Mouse (Mus musculus): Measurements from ENCODE around the gene Cryzl1. TPM values are rescaled to one million over a fixed set of nuclear protein-coding genes. Genes with fewer than 3 reads are reported as not detected.

Cryzl1 gene
- polyA plus RNA-seq (2012; rRNA removed) = 25.1 and 30.9 TPM in 2 replicates

DNA sequence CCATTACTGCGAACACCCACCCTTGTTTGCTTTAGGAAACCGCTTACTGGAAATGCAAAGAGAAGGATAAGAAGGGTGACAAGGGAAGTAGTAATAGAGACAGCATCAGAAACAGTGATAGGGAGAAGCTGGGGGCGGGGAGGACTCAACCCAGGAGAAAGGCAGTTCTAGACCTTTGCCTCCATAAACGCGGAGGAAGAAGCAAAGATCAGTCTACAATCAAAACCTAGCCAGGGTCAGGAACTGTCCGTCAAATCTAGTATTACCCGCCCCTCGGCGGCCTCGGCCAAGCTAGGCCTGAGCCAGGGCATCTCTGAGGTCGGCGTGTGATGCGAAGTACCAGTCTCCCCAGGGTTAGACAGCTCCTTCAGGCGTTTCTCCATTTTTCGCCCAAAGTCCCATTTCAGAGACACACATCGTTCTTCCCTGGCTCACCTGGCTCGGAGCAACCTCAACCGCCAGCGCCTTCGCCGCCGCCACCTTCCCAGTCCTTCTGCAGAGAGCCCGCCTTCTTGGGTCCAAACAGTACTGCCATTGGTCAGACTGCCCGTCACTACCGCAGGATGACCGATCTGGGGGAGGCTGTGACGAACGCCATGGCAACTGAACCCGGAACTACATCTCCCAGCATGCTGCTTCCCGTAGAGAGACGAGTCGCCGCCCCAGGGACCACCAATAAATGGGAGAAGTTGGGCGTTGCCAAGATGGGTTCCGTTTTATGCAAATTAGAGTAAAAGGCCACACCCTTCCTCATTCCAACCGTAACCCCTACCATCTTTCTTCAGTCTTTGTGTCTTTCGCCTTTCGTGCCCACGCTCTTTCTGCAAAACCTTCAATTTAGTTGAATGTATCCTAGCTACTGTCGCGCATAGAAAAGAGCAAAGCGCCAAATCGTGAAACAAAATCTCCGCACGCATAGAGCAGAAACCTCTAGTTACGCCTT, at the start of gene Cryzl1:
TSS of gene Cryzl1 (minus strand) at position 853 of the 943 bp plus-strand sequence.
- peak; percentile 97 for DNase-seq (ENCODE audit: low read depth)

DNA sequence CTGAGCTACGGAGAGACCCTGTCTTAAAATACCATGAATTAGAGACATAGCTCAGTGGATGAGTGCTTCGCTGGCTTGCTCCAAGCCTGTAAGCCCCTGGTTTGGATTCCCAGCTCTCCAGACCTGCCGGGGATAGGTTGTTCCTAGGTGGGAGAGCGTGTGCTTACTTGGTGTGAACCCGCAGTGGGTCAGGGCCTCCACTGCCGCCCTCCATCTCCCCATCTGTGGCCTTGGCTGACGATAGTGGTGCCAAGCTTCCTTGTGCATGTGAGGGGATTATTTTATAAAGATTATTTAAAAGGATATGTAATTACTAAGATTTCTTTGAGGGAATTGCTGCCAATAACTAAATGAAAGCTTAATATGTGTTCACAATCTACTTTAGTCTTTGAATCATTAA, 43.8 kb upstream of the Cryzl1 start:
- no peak for DNase-seq (ENCODE audit: low read depth)

DNA sequence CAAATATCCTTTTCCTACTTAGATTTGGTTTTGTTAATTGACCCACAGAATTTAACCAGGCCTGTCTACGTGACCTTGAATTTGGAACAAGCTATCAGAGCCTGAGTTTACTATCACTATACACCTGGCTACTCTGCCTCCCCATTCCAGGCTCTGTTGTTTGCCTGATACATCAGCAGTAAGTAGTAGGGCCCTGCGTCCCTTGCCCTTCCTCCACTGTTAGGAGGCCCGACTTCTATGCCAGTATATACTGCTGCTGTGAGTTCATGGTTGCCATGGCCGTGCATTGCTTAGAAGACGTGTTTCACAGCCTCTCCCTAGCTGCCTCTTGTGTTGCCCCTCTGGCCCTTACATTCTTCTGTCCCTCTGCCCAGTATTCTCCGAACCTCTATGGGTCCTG, 42.6 kb upstream of the Cryzl1 start:
- no peak for DNase-seq (ENCODE audit: low read depth)

DNA sequence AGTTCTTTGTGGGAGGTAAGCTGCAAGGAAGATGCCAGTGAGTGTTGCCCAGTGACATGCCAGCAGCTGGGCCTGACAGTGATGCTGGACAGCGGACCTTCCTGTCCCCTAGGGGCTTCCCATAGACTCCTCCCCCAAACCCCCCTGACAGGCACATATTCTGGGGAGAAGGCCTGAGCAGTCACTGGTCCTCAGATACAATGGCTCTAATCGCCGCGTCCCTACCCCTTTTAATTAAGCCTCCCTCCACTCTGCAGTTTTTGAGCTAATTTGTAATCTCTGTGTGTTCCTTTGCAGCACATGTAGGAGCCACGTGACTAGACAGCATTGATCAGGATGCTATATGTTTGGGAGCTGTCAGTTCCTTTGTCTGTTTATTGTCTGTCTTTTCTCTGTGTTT, 41.9 kb upstream of the Cryzl1 start:
- no peak for DNase-seq (ENCODE audit: low read depth)

DNA sequence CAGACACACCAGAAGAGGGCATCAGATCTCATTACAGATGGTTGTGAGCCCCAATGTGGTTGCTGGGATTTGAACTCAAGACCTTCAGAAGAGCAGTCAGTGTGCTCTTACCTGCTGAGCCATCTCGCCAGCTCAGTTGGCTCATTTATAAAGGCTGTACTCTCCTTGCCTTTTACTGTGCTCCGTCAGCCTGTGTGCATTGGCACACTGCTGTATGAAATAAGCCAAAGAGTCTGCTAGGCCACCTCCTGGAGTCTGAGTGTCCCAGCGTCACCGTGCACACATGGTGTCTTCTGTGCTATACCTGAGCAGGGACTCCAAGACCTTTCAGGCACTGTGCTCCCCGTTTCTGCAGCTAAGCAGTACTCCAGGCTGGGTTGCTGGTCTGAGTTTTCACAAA, 41.1 kb upstream of the Cryzl1 start:
- no peak for DNase-seq (ENCODE audit: low read depth)

DNA sequence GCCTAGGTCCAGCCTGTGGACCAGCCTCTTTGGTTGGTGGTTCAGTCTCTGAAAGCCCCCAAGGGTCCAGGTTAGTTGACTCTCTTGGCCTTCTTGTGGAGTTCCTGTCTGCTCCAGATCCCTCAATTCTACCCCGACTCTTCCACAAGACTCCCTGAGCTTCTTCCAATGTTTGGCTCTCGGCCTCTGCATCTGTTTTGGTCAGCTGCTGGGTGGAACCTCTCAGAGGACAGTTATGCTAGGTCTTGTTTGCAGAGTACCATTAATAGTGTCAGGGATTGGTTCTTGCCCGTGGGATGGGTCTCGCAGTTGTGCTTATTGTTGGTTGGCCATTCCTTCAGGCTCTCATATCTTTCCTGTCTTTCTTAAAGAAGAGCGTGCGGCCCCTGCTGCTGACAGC, 39.8 kb upstream of the Cryzl1 start:
- no peak for DNase-seq (ENCODE audit: low read depth)

DNA sequence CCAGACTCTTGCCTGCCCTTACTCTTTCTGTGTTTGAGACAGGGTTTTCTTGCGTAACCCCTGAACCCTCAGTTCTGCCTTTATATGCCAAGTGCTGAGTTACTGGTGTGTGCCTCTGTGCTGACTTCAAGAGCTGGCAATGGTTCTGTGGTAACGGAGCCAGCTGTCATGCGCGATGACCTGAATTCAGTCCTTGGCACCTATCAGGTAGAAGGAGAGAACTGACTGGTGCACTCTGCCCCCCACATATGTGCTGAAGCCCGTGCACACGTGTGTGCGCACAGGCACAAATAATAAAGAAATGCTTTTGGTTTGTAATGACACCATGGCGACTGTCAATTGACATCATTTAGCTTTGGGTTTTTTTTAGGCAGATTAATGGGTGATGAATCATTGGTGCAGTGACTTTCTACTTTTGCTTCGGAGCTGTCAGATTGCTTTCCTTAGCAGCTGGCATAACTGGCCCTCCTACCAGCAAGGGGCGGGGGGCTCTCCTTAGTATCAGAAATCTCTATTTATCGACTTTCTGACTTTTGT, 38.5 kb upstream of the Cryzl1 start:
- peak; percentile 61 for DNase-seq (ENCODE audit: low read depth)

DNA sequence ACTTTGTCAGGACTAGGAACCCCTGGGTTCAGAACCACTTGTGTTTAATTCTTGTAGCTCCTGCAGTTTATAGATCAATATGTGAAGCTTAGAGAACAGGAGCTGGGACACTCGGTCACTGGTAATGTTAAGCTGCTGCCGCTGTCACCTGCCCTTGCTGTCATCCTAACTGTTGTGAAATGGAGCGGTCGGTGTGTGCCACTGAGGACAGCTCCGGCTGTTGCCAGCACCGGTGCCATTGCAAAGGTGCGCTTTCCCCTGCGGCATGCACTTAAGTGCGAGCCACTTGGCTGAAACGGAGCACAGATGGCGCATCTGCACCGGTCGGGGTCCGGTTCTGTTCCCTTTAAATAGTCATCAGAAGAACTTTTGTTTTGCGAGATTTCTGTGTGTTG, 37.0 kb upstream of the Cryzl1 start:
- no peak for DNase-seq (ENCODE audit: low read depth)

DNA sequence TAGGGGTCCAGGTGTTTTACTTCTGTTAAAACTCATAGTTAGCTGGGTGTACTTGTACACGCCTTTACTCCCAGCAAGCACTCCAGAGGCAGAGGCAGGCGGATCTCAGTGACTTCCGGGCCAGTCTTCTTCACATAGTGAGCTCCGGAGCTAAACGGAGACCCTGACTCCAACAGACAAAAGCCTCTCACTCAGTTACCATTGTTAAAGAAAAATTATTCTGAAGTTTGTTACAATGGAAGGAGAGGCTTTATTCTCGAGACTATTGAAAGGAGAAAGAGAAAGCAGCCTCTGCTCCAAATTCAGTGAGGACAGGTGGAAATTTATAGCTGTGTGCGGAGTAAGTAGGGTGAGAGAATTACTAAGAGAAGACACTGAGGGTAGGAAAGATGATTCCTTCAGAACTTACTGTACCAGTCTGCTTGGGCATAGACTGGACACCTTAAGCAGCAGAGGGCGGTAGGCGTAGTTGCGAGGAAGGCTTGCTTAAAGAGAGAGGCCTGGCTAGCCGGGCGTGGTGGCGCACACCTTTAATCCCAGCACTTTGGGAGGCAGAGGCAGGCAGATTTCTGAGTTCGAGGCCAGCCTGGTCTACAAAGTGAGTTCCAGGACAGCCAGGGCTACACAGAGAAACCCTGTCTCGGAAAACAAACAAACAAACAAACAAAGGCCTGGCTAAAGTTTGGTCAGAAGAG, 36.5 kb upstream of the Cryzl1 start:
- no peak for DNase-seq (ENCODE audit: low read depth)

DNA sequence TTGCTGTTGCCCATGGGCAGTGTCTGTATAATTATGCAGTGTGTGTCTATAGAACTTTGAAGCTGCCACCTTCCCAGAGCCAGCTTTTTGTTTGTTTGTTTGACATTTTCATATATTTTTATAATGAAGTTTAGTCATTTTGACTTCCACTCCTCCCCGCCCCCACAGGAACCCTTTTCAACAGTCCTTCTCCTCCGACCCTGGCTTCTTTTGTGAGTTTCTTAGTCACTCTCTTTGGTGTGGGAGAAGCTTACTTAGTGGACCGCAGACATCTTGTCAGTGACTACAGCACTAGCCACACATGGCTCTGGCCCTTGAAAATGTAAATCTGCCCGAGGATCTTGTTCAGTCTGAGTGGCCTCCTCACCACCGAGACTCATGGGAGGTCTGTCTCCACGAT, 35.6 kb upstream of the Cryzl1 start:
- no peak for DNase-seq (ENCODE audit: low read depth)

DNA sequence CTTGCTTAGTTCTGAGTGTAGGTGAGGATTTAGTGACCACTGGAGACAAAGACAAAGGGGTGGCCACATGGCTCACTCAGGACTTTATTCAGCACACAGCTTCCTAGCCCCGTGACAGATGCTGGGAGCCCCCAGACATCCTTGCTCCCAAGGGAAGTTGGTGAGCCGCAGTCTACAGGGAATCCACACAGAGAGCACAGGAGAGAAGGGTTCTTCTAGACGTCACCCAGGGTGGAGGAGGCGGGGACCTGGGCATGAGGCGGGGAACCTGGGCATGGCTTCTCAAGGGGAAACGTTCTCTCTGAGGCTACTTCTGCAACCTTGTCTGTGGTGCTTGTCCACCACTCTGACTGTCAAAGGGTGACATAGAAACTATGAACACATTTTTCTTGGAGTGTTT, 35.2 kb upstream of the Cryzl1 start:
- DNase-seq (ENCODE audit: low read depth) = no peak

DNA sequence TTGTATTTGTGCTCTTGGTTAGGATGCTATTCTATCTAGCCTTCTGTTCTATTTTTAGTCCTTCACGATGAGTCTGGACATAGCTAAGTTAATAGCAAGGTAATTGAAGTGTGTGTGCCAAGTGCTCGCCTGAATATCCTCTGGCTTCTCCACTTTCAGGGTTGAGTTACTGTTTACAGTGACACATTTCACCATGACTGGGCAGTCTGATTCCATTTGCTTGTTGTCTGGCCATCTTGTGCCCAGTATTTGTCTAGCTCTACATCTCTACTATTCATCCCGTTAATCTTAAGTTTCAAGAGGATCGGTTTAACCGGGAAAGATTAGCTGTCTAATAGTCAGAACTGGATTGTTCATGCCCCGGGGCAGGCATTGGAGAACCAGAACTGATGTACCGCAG, 33.7 kb upstream of the Cryzl1 start:
- no peak for DNase-seq (ENCODE audit: low read depth)

DNA sequence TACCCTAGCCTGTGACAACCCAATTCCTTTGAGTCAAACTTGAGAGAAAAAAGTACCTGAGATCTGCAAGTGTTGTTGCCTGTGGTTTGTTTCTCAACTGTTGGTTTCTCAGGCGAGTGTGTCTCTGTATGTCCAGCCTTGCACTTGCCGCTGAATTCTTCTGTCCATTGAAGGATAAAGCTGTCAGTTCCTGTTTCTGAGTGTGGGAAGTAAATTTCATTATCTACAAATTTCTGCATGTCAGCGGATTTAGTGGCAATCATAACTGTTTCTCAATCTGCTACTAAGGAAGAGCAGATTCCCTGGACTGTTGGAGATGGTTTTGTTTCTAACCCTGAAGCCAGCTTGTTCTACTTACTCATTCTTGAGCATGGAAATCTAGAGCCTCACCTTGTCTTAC, 33.0 kb upstream of the Cryzl1 start:
- DNase-seq (ENCODE audit: low read depth) = no peak

DNA sequence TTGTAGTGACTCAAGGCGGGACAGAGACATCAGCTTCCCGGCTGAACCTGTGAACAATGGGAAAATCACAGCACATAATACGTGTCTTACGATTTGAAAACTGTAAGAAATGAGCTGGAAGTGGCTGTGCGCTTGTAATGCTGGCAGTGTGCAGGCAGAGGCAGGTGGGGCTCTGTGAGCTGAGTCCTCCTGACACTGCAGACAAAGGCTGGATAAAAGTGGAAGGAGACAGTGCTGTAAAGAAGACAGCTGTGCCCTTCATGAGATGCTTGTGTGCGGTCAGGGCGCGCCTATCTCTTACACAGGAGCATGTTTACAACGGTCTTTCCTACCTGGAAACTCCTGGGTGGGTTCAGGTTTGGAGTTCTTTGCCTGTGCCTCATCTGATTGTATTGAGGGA, 32.4 kb upstream of the Cryzl1 start:
- DNase-seq (ENCODE audit: low read depth) = no peak

DNA sequence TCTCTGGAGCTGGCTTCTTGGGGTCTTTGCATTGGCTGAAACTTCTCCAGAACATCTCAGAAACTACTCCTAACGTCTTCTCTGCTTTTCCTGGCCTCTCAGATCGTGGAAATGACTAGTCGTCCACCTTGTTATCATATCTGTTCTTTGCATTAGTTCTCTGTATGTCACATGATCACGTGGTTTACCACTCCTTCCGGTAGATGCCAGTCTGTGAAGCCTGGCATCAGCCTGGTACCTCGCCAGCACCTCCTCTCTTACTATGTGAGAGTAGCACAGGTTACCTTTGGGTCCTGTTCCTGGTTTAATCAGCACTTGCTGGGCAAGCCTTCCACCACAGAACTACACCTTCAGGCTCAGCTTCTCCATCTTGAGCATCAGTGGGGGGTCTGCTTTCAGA, 26.2 kb upstream of the Cryzl1 start:
- no peak for DNase-seq (ENCODE audit: low read depth)

DNA sequence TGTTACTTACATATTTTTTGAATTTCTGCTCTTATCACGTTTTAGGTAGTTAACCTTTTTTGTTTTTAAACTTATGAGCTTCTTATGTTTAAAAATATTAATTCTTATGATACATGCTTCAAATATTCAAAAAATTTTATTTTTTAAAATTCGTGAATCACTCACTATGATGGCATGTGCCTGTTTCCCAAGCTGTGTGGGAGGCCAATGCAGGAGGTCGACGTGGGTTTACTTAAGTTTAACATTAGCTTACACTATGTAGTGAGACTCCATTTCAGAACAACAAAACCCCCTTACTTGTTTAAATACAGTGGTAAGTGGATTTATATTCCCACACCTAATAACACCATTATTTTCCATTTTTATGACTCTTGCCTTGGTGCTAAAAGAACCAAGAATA, 24.8 kb upstream of the Cryzl1 start:
- DNase-seq (ENCODE audit: low read depth) = no peak

DNA sequence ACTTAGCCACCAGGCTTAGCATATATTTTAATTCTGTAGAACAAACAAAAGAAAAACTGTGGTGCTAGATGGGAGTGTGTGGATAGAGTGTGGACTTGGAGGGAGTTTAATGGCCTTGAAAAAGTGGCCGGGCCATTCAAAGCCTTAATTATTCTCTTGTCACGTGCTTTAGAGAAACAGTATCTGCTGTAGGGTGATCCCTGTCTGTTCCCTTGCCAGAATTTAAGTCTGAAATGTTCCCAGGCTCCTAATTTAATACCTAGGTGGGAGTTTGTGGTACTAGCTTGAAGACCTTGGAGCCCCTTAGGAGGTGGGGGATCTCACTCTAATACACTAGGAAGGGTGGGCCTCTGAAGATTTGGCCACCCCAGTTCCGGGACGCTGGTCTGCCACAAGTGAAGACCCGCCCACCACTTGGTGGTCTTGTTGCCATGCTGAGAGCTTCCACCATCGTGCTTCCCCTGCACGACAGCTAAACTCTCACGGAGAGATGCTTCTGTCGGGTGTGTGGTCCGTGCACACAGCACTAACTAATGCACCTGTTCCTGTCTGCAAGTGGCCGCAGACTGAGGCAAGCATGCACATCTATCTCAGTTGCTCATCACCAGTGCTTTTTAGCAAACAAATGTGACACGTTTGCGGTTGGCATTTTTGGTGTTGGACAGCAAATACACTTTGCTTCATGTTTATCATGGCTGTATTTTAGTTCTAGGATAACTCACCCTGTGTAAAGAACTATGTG, 23.0 kb upstream of the Cryzl1 start:
- DNase-seq (ENCODE audit: low read depth) = no peak

DNA sequence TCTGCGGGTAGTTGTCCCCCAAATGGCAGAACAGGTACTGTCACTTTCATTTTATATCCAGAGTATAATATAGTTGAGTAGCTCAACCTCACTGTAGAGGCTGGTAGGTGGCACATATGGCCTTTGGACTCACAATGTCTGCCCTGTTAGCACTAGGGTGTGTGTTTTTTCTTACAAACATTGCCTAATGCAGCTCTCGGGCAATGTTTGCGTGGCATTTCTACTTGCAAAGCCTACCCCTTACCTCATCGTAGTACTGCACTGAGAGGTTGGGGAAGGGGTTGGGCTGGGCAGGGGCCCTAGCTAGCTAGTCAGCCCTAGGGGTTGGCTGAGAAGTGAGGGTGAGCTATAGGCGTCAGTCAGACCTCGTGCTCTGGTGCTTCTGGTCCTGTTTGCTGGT, 18.8 kb upstream of the Cryzl1 start:
- no peak for DNase-seq (ENCODE audit: low read depth)

DNA sequence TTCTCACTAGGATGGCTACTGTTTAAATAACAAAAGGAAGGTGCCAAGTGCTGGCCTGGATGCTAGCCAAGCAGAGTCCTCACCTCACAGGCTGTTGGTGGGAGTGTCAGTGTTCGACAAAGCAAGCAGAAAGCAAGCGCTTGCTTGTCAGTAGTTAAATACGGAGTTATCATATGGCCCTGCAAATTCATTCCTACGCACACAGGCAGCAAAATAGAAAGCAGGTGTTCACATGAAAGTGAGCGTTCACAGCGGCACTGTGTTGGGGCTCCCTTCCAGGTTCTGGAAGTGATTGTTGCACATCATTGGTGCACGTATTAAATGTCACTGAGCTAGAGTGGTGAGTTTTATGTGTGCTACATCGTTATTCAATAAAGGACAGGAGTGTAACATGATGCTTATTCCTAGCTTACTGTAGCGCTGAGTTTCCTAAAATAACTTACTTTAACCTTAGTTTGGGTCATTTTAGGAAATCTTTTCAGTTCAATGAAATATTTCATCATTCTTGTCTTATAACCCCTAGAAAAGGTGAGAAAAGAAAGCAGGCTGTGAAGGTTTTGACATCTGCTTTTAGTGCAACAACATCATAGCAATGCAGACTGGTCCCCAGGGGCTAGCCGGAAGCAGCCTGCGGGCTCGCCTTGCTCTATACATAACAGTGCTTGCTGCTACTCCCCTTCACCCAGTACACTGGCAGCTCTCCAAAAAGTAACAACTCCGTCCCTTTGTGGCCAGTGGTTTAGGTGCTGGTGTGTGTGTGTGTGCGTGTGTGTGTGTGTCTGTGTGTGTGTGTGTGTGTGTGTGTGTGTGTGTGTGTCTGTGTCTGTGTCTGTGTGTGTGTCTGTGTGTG, 17.6 kb upstream of the Cryzl1 start:
- no peak for DNase-seq (ENCODE audit: low read depth)

DNA sequence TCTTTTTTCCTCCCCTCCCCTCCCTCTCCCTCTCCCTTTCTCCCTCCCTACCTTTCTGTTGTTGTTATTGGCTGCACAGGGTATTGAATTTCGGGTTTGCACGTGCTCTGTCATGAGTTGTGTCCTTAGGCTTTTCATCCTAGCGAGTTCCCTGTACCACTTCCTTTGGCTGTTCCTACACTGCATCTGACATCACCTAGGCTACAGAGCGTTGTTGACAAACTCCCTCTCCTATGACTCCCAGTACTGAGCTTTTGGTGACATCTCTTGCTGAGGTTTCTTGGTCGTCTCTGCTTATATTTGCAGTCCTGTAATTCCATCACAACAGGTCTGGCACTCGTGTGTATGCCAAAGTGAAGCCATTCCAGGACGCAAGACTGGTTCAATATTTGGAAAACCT, 14.3 kb upstream of the Cryzl1 start:
- DNase-seq (ENCODE audit: low read depth) = no peak

DNA sequence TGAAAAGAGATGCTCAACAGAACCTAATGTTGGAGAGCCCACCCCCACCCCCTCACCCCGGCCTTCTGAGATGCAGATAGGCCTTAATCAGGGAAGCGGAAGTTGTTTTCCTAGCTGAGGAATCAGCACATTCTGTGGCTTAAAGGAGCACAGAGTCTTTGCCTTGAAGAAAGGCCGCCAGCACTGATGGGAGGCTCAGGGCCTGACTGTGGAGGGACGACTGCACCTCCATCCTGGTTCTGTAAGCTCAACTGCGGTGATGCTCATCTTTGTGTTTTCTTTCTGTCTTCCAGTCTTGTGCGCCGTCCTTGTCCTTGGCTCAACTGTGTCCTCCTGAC, 12.1 kb upstream of the Cryzl1 start:
- no peak for DNase-seq (ENCODE audit: low read depth)

All from gonadal fat pad, adult 2 months (tissue).